Mouse (Mus musculus) testis, adult 2 months (tissue): Measurements from ENCODE around the gene Amz2.

Experiments
- CTCF ChIP-seq: fragments of 200-500 bp; IDR thresholded peaks from 2 replicates; pipeline ENCODE4 v1.5.1; 2012; ENCODE audit warnings: low read depth, mild to moderate bottlenecking, inconsistent platforms, low read length, moderate library complexity; ENCODE audit not compliant: control insufficient read depth, insufficient read depth, insufficient replicate concordance
- POLR2A ChIP-seq: fragments of 200-500 bp; IDR thresholded peaks from 2 replicates; pipeline ENCODE4 v1.6.1; 2012; ENCODE audit warnings: low read depth, mild to moderate bottlenecking, inconsistent platforms, low read length, moderate library complexity; ENCODE audit not compliant: control insufficient read depth

- TF ChIP-seq CTCF = no peak
- no peak for TF ChIP-seq POLR2A
Observed at GRCm38 (mm10) chr11:109480440-109480839, 54.7 kb downstream of the Amz2 start.
